Mouse (Mus musculus) liver, embryonic 15.5 days (tissue): Measurements from ENCODE around the gene Csf2rb2. TPM values are rescaled to one million over a fixed set of nuclear protein-coding genes. Genes with fewer than 3 reads are reported as not detected.
A peak's percentile ranks its signal among the peaks of the same experiment; 100 is the strongest.
"Not testable (repeated sequence)": the region's sequence is repeated elsewhere in the genome, so short reads cannot be mapped to it uniquely, and the experiment has no call there.

Experiments
- ATAC-seq: fragments of 200-750 bp; cut with Nextera tagmentation; 2 replicates; pipeline ENCODE4 v1.8.0; 2017; ENCODE audit warnings: moderate number of reproducible peaks, mild to moderate bottlenecking, moderate library complexity; ENCODE audit not compliant: insufficient read depth
- H3K27ac ChIP-seq: fragments of 300-500 bp; sonication (generic); replicated peaks from 2 replicates; pipeline ENCODE4 v1.5.1; 2015; ENCODE audit warnings: mild to moderate bottlenecking, inconsistent platforms
- H3K27me3 ChIP-seq: fragments of 300-500 bp; sonication (generic); 2 replicates; pipeline ENCODE4 v1.6.1; 2015; ENCODE audit warnings: mild to moderate bottlenecking, inconsistent platforms
- H3K36me3 ChIP-seq: fragments of 300-500 bp; sonication (generic); replicated peaks from 2 replicates; pipeline ENCODE4 v1.6.1; 2015; ENCODE audit warnings: moderate library complexity, mild to moderate bottlenecking, inconsistent platforms
- H3K4me1 ChIP-seq: fragments of 300-500 bp; sonication (generic); replicated peaks from 2 replicates; pipeline ENCODE4 v1.6.1; 2015; ENCODE audit warnings: inconsistent platforms
- H3K4me2 ChIP-seq: fragments of 300-500 bp; sonication (generic); 2 replicates; pipeline ENCODE4 v1.6.1; 2015; ENCODE audit warnings: moderate library complexity, mild to moderate bottlenecking, inconsistent platforms
- H3K4me3 ChIP-seq: fragments of 300-500 bp; sonication (generic); replicated peaks from 2 replicates; pipeline ENCODE4 v1.5.1; 2015; ENCODE audit warnings: mild to moderate bottlenecking, inconsistent platforms
- H3K9ac ChIP-seq: fragments of 300-500 bp; sonication (generic); 2 replicates; pipeline ENCODE4 v1.6.1; 2015; ENCODE audit warnings: moderate library complexity, mild to moderate bottlenecking, inconsistent platforms
- H3K9me3 ChIP-seq: fragments of 300-500 bp; sonication (generic); replicated peaks from 2 replicates; pipeline ENCODE4 v1.6.1; 2016; ENCODE audit warnings: inconsistent platforms
- WGBS: fragments of 180-500 bp; shearing (Covaris S2); methylation state at CpG from one replicate; pipeline ENCODE4 v1.1.7; 2015; ENCODE audit warnings: mixed read lengths; ENCODE audit not compliant: insufficient replicate concordance; 5-methylcytosine and 5-hydroxymethylcytosine counted together
- polyA plus RNA-seq: library from polyadenylated mRNA; unstranded; fragments of >200 nt; fragmentation: Nextera tagmentation; extraction: Ambion mirVana; gene quantifications from 2 replicates; pipeline ENCODE4 v1.2.1, GENCODE M21; 2015

Csf2rb2 gene
- polyA plus RNA-seq, 1 experiment from 2014 or later: 1.4 TPM

DNA sequence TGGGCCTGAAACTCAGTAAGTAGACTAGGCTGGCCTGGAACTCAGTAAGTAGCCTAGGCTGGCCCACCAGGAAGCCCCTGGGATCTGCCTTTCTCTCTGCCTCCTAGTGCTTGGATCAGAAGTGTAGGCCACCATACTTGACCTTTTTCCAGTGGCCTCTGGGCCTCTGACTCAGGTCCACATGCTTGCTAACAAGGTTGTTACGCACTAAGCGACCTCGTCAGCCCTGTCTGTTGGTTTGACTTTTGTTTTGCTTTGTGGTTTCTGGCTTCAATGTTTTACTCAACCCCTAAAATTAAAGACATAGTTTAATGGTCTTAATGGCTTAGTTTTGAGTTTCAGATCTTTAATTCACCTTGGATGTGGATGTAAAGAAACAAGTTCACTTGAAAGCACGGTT, 25.2 kb upstream of the Csf2rb2 start:
- no peak for ATAC-seq
- H3K4me2 ChIP-seq: no peak overlapping the region
- H3K9ac ChIP-seq: no peak overlapping the region
- no peaks in the 10 kb centered on the region for H3K27me3 ChIP-seq
- H3K9me3 ChIP-seq: no peaks in the 10 kb centered on the region
- no peak overlapping the region for H3K4me3 ChIP-seq
- no peak overlapping the region for H3K27ac ChIP-seq
- 60% methylated on average over 4 of the region's 4 CpGs for WGBS
- no peaks in the 10 kb centered on the region for H3K36me3 ChIP-seq
- peaks cover 7% of the 10 kb centered on the region; the same call in 1 of the 2 replicates for H3K4me1 ChIP-seq

DNA sequence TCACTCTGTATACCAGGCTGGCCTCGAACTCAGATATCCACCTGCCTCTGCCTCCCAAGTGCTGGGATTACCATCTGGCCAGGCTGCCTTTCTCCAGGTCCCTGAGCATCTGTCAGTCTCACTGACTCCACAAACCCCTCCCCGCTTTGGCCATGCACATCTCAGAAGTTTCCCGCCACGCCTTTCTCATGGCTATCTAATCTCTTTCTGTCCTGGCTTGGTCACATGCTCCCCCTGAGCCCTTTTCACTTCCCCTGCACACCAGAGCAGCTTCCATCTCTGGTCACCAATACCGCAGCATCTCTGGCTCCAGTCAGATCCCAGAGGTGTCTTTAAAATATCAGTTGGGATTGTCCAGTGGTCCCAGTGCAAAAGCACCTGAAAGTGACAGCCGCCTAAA, 24.5 kb upstream of the Csf2rb2 start:
- not testable (repeated sequence) for H3K27me3 ChIP-seq, H3K27ac ChIP-seq, H3K9me3 ChIP-seq, ATAC-seq, H3K9ac ChIP-seq, H3K4me3 ChIP-seq, H3K36me3 ChIP-seq, H3K4me2 ChIP-seq
- H3K4me1 ChIP-seq: peaks cover 13% of the 10 kb centered on the region; the same call in 1 of the 2 replicates
- 29% methylated on average over 6 of the region's 6 CpGs for WGBS

DNA sequence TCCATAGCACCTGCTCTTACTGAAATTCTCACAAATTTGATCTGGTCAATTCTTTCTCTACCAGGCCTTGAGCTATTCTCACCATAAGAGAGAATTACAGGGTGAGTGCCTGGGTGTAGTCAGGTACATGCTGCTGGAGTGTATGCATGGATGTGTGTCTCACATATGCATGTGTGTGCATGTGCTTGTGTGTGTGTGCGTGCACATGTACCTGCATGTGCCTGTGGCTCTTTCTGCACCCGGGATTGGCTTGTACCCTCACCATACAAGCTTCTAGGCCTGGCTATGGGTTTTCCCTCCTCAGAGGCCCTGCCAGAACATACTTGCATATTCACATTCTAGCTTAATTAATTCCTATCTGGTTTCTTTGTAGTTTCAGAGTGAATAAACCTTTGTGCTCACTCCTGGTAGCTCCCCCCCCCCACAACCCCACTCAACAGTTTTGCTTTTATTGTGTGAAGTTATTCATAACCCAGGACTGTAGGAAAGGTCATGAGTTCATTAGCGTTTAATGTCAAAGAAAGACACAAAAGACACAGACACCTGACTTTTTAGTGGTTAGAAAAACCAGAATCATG, 23.1 kb upstream of the Csf2rb2 start:
- Histone ChIP-seq H3K27ac (no peak overlapping the region), H3K27me3 (no peaks in the 10 kb centered on the region), H3K4me3 (no peak overlapping the region), H3K9me3 (no peaks in the 10 kb centered on the region), H3K4me2 (peak overlapping the region; percentile 35), H3K9ac (no peak overlapping the region), H3K36me3 (no peaks in the 10 kb centered on the region), H3K4me1 (peaks cover 13% of the 10 kb centered on the region; the same call in 1 of the 2 replicates)
- WGBS: 65% methylated on average over 3 of the region's 3 CpGs
- no peak for ATAC-seq

DNA sequence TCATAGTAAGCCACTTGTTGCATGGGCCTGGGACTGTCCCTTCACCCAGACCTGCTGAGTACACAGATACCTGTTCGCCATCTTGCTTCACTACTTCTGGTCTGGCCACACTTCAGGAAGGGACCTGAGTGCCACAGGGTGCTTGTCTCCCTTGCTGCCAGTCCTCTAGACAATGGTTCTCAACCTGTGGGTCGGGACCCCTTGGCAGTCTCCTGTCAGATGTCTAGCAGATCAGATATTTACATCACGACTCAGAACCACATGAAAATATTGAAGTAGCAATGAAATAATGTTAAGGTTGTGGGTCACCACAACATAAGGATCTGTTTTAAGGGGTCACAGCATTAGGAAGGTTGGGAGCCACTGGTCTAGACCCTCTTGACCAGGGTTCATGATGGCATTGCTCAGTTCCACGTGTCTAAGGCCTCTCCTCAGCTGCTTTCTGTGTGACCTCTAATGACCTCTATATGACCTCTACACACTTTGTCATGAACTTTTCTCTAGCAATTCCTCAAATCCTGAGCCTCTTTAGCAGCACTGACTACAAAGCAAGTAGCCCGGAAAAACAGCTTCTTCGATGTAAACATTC, 22.3 kb upstream of the Csf2rb2 start:
- Histone ChIP-seq H3K4me1 (peaks cover 13% of the 10 kb centered on the region; the same call in 1 of the 2 replicates), H3K4me2 (peak overlapping the region; percentile 35), H3K4me3 (peak overlapping the region; percentile 42; the same call in 1 of the 2 replicates)
- H3K27me3 ChIP-seq, H3K27ac ChIP-seq, H3K9me3 ChIP-seq, H3K9ac ChIP-seq, ATAC-seq, H3K36me3 ChIP-seq: not testable (repeated sequence)
- WGBS: 56% methylated on average over 6 of the region's 6 CpGs

DNA sequence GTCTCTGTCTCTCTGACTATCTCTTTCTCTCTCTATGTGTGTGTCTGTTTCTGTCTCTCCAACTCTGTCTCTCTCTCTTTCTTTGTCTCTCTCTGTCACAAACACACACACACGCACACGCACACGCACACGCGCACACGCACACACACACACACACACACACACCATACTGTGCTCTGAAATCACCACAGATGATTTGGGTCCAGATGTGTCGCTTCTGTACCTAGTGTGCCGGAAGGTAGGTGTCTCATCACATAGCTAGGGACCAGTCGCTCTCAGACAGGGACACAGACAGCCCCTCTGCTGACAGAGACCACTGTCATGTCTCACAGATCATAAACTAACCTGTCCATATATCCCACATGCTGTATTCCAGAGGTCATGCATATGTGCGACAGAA, 21.2 kb upstream of the Csf2rb2 start:
- Histone ChIP-seq H3K36me3 (no peaks in the 10 kb centered on the region), H3K9ac (no peak overlapping the region), H3K4me2 (peak overlapping the region; percentile 35), H3K27me3 (no peaks in the 10 kb centered on the region), H3K27ac (no peak overlapping the region), H3K4me1 (peaks cover 13% of the 10 kb centered on the region; the same call in 1 of the 2 replicates), H3K9me3 (no peaks in the 10 kb centered on the region), H3K4me3 (peak overlapping the region; percentile 42)
- 72% methylated on average over 10 of the region's 10 CpGs for WGBS
- ATAC-seq: no peak

DNA sequence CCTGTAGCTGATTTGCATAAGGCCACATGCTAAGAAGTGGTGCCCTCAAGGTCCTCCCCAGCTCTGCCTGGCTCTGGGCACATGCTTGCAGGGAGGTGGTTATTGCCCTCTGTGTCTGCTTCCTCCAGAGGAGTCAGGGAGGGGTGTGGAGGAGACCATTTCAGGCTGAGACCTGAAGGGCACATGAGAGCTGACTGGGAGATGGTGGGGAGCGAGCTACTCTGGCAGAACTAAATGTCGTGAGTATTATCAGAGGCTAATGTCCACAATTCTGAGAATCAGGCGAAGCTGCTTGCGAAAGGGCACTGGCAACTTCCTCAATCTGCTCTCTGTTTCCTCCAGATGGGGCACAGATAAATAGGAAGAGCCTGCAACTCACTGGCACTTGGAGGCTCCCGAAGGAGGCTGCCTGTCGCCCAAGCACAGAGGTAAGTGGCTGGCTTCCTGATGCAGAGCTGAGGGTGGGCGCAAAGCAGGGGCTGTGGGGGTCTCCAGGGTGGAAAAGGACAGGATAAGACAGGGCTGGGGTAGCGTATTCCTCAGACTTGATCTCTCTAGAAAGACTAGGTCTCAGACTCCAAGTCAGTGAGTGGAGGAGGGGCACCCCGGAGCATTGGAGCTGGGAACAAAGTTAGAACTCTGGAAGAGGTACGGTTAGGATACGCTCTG, 20.3 kb upstream of the Csf2rb2 start, which contains the start of gene Csf2rb:
TSS of gene Csf2rb (plus strand) at position 82 of the 669 bp plus-strand sequence.
- Histone ChIP-seq H3K9ac (no peak within 1 kb of the TSS), H3K27ac (peak within 1 kb of the TSS; percentile 61), H3K27me3 (peaks cover 3% of the 10 kb centered on the region; the same call in 1 of the 2 replicates), H3K4me2 (peak within 1 kb of the TSS; percentile 35; the same call in 1 of the 2 replicates), H3K4me3 (peak within 1 kb of the TSS; percentile 42), H3K4me1 (peaks cover 16% of the 10 kb centered on the region; the same call in 1 of the 2 replicates), H3K9me3 (no peaks in the 10 kb centered on the region), H3K36me3 (no peaks in the 10 kb centered on the region)
- no peak for ATAC-seq
- WGBS: 21% methylated on average over 11 of the region's 11 CpGs

DNA sequence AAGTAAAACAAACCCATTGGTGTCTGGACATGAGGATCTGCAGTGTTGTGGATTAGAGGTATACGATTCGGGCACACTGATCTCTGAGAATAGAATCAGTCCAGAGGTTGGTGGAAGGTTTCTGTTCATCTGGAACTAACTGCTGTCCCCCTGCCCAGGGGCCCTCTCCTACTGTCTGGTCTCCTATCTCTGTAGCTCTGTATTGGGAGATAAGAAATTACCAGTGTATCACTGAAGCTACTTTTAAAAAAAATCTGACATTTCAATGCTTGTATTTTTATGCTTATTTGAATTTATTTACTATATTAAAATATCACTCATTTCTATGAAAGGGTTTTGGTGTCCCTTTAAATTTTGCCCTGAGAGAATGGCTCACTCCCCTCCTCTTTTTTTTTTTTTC, 18.8 kb upstream of the Csf2rb2 start:
- Histone ChIP-seq H3K27me3 (peaks cover 10% of the 10 kb centered on the region; the same call in 1 of the 2 replicates), H3K9me3 (no peaks in the 10 kb centered on the region), H3K4me2 (no peak overlapping the region), H3K4me1 (peaks cover 20% of the 10 kb centered on the region; the same call in 1 of the 2 replicates), H3K27ac (no peak overlapping the region), H3K36me3 (no peaks in the 10 kb centered on the region), H3K9ac (no peak overlapping the region), H3K4me3 (no peak overlapping the region)
- no peak for ATAC-seq
- WGBS: 30% methylated on average over 2 of the region's 2 CpGs

DNA sequence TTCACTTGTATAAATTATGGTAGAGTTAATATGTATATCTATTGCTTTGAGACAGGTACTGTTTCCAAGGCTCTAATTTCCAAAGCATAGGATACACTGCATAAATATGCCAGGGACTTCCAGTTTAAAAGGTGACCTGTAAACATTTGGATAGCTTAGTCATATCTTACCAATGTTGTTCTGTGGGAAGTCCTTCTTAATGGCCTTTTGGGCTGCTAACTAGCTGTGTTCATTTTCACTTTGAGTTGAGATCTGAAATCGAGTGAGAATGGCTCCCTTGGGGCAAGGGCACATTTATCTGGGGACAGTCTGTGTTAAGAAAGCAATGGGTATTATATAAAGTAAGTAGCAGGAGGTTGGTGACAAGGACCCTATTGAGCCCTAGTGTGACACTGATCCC, 17.8 kb upstream of the Csf2rb2 start:
- no peak overlapping the region for H3K27ac ChIP-seq
- H3K36me3 ChIP-seq: no peaks in the 10 kb centered on the region
- H3K4me2 ChIP-seq: no peak overlapping the region
- WGBS: 38% methylated on average over 1 of the region's 1 CpGs
- no peak for ATAC-seq
- H3K4me3 ChIP-seq: no peak overlapping the region
- no peak overlapping the region for H3K9ac ChIP-seq
- H3K4me1 ChIP-seq: peaks cover 25% of the 10 kb centered on the region
- H3K27me3 ChIP-seq: peaks cover 10% of the 10 kb centered on the region; the same call in 1 of the 2 replicates
- no peaks in the 10 kb centered on the region for H3K9me3 ChIP-seq

DNA sequence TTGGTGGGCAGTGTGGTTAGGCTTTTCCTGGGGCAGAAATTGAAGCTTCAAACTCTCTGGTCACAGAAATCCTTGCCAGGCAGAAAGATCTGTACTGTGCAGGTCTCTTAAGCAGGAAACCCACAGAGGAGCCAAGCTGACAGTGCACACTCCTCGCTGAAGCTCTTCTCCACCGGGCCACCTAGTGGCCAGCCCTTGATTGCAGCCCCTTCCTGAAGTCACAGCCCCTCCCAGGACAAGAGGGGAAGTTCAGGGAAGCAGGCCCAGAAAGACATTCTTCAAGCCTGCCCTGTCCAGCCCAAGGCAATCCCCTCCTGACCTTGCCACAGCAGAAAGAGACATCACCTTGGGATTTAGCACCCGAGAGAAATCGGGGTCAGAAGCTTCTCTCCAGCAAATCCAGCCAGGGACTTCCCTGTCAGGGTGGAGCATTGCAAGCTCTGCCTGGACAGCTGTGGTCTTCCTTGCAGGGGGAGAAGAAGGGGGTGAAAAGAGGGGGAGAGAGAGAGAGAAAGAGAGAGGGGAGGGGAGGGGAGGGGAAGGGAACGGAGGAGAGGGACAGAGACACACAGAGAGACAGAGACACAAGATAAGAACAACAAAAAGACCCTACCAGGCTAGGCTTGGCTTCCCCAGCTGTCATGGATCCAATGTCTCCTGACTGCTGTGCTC, 15.4 kb upstream of the Csf2rb2 start:
- H3K4me2 ChIP-seq: no peak overlapping the region
- H3K9ac ChIP-seq: no peak overlapping the region
- H3K27me3 ChIP-seq: peaks cover 15% of the 10 kb centered on the region; the same call in 1 of the 2 replicates
- H3K36me3 ChIP-seq: no peaks in the 10 kb centered on the region
- no peak overlapping the region for H3K27ac ChIP-seq
- no peaks in the 10 kb centered on the region for H3K9me3 ChIP-seq
- no peak overlapping the region for H3K4me3 ChIP-seq
- ATAC-seq: no peak; the same call in 1 of the 2 replicates
- 7% methylated on average over 5 of the region's 5 CpGs for WGBS
- peaks cover 24% of the 10 kb centered on the region for H3K4me1 ChIP-seq

DNA sequence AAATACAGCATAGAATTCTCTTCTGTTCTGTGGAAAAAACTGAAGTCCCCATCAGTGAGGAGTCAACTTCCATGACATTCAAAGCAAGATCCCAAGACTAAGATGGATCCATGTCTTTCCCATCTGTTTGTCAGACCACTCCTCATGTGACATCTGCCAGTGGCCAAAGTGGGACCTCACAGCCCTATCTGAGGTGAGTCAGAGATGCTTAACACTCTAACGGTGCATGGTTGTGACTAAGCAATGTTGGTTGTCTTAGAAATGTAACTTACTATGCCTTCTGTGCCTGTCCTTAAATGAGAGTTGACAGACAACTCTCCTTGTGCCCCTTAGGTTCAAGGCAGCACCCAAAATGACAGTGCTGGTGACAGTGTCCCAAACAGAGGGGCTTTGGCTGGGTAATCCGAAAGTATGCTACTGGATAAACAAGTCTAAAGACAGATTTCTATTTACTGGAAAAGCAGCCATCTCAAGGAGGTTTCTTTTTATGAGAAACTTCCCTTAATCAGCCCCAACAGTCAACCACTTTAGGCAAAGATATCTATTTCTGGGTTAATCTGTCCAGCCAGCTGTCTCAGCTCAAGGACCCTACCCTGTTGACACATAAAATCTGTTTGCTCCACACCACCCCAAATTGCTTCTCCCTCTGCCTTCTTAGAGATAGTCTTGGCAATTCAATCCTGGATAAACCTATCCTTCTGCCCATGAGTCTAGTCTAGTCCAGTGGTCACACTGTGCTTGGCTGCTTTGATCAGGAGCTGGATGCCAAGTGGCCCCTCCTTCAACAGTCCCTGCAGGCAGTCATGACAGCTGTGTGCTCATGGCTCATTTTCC, 13.0 kb upstream of the Csf2rb2 start:
- H3K4me3 ChIP-seq, H3K36me3 ChIP-seq, H3K4me2 ChIP-seq, H3K9me3 ChIP-seq, H3K9ac ChIP-seq: not testable (repeated sequence)
- peaks cover 18% of the 10 kb centered on the region for H3K4me1 ChIP-seq
- ATAC-seq: peak; percentile 85
- WGBS: 18% methylated on average over 2 of the region's 2 CpGs
- peak overlapping the region; percentile 55; the same call in 1 of the 2 replicates for H3K27ac ChIP-seq
- peaks cover 17% of the 10 kb centered on the region; the same call in 1 of the 2 replicates for H3K27me3 ChIP-seq
